ENCODE assay signal across 23 mouse cellular contexts in genomic region chr7:79670900-79671604, GRCm38 (mm10). TPM values are rescaled to one million over a fixed set of nuclear protein-coding genes. Genes with fewer than 3 reads are reported as not detected.
"Had no signal": no experiment of that assay in that cellular context is flagged by ENCODE, and none has a peak within 500 bp of the region (broad histone marks: within the 10 kb centered on the region; RNA-seq: fewer than 3 reads in every experiment).

No protein-coding gene starts in this region.

- ATAC-seq: liver, embryonic 12.5 days; midbrain, embryonic 16.5 days had no signal

- DNase-seq: lung, adult 18-20 months; midbrain, embryonic 14.5 days; retina, postnatal 1 day; right cerebral cortex, adult 18-20 months; right cerebral cortex, postnatal 25 days; right cerebral cortex, postnatal 4 days; spleen, adult 18-20 months; thymus, adult 18-20 months; thymus, postnatal 14 days; thymus, postnatal 36 days had no signal

- H3K4me1 ChIP-seq: liver, embryonic 12.5 days; midbrain, embryonic 10.5 days; midbrain, embryonic 12.5 days; neural tube, embryonic 13.5 days; neural tube, embryonic 15.5 days had no signal

- H3K9ac ChIP-seq: liver, embryonic 12.5 days; liver, embryonic 14.5 days; midbrain, embryonic 12.5 days; neural tube, embryonic 13.5 days; neural tube, embryonic 15.5 days had no signal

- H3K27me3 ChIP-seq: liver, embryonic 12.5 days; midbrain, embryonic 12.5 days; neural tube, embryonic 13.5 days; neural tube, embryonic 15.5 days had no signal

- H3K4me3 ChIP-seq: liver, embryonic 12.5 days; midbrain, embryonic 10.5 days; midbrain, embryonic 12.5 days; myocyte; neural tube, embryonic 13.5 days; neural tube, embryonic 15.5 days had no signal

- H3K27ac ChIP-seq: liver, embryonic 12.5 days; liver, embryonic 14.5 days; midbrain, embryonic 10.5 days; midbrain, embryonic 12.5 days; neural tube, embryonic 13.5 days; neural tube, embryonic 15.5 days had no signal

- H3K9me3 ChIP-seq: liver, embryonic 12.5 days; midbrain, embryonic 10.5 days; midbrain, embryonic 12.5 days; neural tube, embryonic 13.5 days; neural tube, embryonic 15.5 days had no signal

- H3K36me3 ChIP-seq: neural tube, embryonic 15.5 days had no signal

- H3K4me2 ChIP-seq: liver, embryonic 12.5 days; midbrain, embryonic 12.5 days; neural tube, embryonic 13.5 days; neural tube, embryonic 15.5 days had no signal

RNA-seq across cellular contexts. Expression of gene Rhcg, which starts 53.6 kb away (rescaled TPM):
- total RNA-seq: liver, adult 2 months; megakaryocyte-erythroid progenitor cell, adult 5-6 weeks had no signal
- polyA plus RNA-seq: liver, adult 2 months; liver, embryonic 12.5 days; myocyte; small intestine, adult 2 months; stomach, embryonic 14.5 days; urinary bladder, adult 2 months had no signal
